14 mouse cellular contexts compared by ENCODE assay signal in genomic region chr4:105912296-105912695, GRCm38 (mm10).
A peak's percentile ranks its signal among the peaks of the same experiment; 100 is the strongest.
DNase-seq lines count a peak whose midpoint lies in the region; ATAC-seq lines count a peak whose summit lies in the region.
"Had no signal": no experiment of that assay in that cellular context is flagged by ENCODE, and none has a peak within 500 bp of the region (broad histone marks: within the 10 kb centered on the region; RNA-seq: fewer than 3 reads in every experiment).

No protein-coding gene starts in this region.

- peaks cover 24% of the 10 kb centered on the region for H3K4me1 ChIP-seq in limb, embryonic 12.5 days (replicated peaks)
- H3K4me1 ChIP-seq: midbrain, embryonic 10.5 days had no signal

- DNase-seq in lung, adult 18-20 months, result peak; percentile 10 to 13
- no peak for DNase-seq in lung, postnatal 25 days (ENCODE audit: low spot score)
- peak; percentile 44 for DNase-seq in gastrocnemius, adult 18-20 months (ENCODE audit: low spot score)
- DNase-seq in urinary bladder, postnatal 14 days (ENCODE audit: low spot score), result no peak
- DNase-seq in ovary, postnatal 10 days (ENCODE audit: low spot score), result no peak
- no peak for DNase-seq in yolk sac, embryonic 10.5 days (ENCODE audit: low spot score)
- DNase-seq: cerebellum, adult 9-10 months; embryo, embryonic 11 days; forebrain, postnatal 0 days; kidney, adult 9 months had no signal

- peak overlapping the region; percentile 56; the same call in 1 of the 2 replicates for H3K27ac ChIP-seq in limb, embryonic 12.5 days
- H3K27ac ChIP-seq: midbrain, embryonic 10.5 days had no signal

- H3K9ac ChIP-seq in limb, embryonic 12.5 days (replicated peaks), result no peak overlapping the region
- H3K9ac ChIP-seq: forebrain, postnatal 0 days had no signal

- H3K9me3 ChIP-seq in limb, embryonic 12.5 days, result peaks cover 3% of the 10 kb centered on the region; the same call in 1 of the 2 replicates
- H3K9me3 ChIP-seq: midbrain, embryonic 10.5 days had no signal

- no peak overlapping the region for H3K4me3 ChIP-seq in limb, embryonic 12.5 days (replicated peaks)
- H3K4me3 ChIP-seq: erythroblast, embryonic 14.5 days; midbrain, embryonic 10.5 days had no signal

- H3K4me2 ChIP-seq in limb, embryonic 12.5 days, result no peak overlapping the region

- no peak for ATAC-seq in limb, embryonic 12.5 days (ENCODE audit: insufficient number of reproducible peaks, insufficient read depth, low FRiP score, low TSS enrichment, low read depth)
- ATAC-seq: forebrain, postnatal 0 days; inflammation-experienced regulatory T-cells, adult 6 months had no signal

- no peaks in the 10 kb centered on the region for H3K36me3 ChIP-seq in limb, embryonic 12.5 days
- H3K36me3 ChIP-seq: midbrain, embryonic 10.5 days had no signal

- WGBS in limb, embryonic 12.5 days, result 59% methylated on average over 4 of the region's 4 CpGs

- H3K27me3 ChIP-seq in limb, embryonic 12.5 days, result no peaks in the 10 kb centered on the region

Comparison
In these comparisons a context has a peak if more than half of its experiments do, and no peak if none do; other contexts are left out.
1. DNase-seq: peak in lung, adult 18-20 months (2 of 2) and gastrocnemius, adult 18-20 months (single experiment); none in lung, postnatal 25 days (single experiment), urinary bladder, postnatal 14 days (single experiment), ovary, postnatal 10 days (single experiment) and yolk sac, embryonic 10.5 days (single experiment).